Mouse (Mus musculus) spleen, postnatal 14 days (tissue): ENCODE measurements at regions not wholly inside any gene's neighbourhood (a gene's known extent, or its start where the extent isn't known, plus 50 kb on each side); places are given as distances from the start of the nearest gene placed in this dataset.

Experiments used
- DNase-seq, 2 experiments: peaks; one replicate each; pipeline ENCODE4 v3.0.0; 2021 to 2022; ENCODE audit warnings: low spot score in 2 of 2

DNA sequence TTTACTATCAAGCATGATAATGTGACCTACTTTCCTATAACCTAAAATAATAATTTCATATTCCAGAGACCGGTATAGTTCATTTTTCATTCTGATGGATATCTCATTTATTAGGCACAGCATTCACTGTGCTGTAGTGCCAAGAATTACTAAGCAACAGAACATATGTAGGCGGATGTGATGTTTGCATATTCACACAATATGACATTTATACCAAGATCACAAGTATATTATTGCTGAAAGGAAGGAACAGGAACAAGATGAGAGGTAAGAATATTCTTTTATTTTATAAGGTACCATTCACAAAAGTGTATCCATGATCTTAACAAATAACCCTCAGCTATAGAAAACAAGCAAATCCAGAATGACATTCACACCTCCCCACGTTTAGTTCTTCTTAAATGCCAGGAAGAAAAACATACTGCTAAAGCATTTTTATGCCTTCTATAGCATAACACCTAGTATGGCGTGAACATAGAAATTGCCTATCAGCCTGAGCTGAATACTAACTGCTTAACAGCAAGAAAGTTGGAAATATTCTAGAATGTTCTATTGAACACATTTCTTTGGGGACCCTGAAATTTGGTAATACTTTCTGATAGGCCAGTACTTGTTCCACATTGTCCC, 1062.8 kb upstream of the Acvr2a start:
- no peak for DNase-seq

DNA sequence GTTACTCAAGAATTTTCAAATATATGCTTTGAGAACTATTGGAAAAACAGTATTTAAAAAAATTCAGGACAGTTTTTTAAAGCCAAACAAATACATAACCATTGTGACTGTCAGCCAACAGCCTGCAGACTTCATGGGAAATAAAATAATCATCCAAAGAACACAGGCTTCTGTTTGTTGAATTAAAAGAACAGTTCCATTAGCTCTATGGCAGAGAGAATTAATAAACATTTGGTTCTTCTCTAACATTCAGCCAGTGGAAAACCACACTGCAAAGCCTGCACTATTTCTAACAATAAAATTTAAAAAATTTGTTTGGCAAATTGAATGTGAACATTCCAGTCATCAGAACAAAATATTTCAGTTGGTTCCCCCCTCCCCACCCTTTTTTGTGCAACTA, 1058.2 kb upstream of the Acvr2a start:
- DNase-seq: no peak

DNA sequence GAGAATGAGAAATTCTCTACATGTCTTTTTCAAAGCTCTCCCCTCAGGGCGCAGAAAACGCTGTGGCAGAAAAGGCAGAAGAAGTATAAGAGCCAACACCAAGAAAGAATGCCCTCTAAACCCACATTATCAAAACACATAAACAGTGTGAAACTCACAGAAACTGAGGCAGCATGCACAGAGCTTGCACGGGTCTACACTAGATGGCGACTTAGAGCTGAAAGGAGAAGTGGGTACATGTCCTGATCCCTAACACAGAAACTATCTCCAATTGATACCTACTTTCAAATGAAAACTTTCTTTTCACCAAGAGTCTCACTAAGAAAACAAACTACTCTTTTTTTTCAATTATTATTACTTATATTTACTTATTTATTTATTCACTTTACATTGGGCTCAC, 1057.7 kb upstream of the Acvr2a start:
- DNase-seq: no peak

DNA sequence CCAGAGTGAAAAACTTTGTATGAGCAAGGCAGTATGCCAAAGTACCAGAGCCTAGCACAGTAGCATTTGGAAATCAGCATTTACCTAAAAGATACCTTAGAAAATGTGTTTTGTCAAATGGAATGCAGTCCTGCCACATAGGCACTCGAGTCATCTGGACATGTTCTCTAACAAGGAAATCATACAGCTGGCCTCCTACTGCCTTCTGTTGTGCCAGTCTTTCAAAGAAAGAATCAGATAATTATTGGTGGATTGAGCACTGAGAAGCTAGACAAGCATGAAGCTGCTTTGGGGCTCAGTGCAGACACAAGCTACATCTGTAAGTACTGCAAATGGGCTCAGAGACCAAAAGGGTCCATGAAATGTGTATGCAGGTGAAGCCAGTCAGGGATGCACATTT, 1038.1 kb upstream of the Acvr2a start:
- DNase-seq: no peak

DNA sequence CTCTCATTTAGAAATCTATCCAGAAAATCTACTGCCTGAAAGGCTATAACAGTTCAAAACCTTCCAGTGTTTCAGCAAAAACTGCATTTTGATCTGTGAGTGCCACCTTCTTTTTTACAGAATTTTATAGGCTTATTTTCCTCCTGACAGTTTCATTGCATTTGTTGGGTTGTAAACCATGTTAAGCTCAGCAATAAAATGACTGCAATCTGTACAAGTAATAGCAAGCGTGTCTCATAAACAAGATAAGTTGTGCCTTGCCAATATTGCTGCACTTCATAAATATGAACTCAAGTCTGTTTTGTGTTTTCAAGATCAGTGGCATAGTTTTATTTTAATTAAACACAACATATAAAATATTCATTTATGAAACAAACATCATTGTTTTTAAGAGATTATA, 1036.9 kb upstream of the Acvr2a start:
- DNase-seq: no peak

DNA sequence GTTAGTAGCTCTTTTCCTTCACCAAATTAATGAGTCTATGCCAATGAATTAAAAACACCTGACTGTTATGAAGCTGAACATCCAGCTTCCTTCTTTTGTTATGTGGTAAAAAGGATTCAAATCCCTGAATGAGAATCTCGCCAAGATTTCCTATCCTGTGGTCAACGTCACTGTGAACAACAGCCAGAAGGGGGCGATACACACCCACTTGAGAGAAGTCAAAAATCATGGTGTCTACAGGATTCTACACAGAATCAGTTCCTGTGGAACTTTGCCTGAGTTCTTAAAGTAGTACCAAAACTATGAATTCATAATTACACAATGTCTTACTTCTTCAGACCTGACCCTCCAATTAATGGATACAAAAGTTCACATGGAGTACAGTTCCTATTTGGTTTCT, 1028.1 kb upstream of the Acvr2a start:
- DNase-seq: peak in 1 of 2 experiments; percentile 7

DNA sequence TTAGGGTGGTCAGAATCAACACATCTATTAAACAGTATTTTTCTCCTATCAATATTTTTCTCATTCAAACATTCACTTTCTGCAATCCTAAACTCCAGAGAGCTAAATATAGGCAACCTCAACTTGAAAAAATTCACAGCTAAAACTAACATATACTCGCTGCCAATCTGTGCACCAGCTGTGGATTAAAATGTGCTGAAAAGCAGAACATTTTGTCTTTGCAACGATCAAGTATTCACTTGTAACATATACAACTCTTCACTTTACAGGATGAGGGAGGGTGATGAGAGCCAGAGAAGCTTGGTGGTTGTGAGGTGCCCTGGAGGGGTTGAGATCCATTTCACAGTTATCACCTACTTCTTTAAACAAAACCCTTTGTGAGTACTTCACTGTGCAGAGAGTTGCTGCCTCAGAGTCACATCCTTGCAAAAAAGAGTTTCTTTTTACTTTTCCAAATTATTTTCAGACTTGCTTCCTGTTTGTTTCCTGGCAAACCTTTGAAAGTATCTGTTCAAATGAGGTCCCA, 991.1 kb upstream of the Acvr2a start:
- no peak for DNase-seq

DNA sequence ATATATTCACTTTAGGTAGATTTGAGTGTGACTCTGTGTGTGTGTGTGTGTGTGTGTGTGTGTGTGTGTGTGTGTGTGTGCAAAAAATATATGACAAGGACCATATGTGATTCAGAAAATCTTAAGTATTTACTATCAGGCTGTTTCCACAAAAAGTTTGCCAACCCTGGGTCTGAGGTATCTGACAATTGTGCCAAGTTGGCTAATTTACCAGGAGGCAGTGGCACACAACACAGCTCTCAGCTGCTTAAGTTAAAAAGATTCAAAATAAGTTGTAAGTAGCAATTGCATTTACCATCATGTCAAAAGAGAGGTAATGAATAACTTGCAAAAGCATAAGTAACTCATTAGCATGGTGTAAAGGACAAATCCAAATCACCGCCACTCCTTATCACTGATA, 981.4 kb upstream of the Acvr2a start:
- DNase-seq: no peak

DNA sequence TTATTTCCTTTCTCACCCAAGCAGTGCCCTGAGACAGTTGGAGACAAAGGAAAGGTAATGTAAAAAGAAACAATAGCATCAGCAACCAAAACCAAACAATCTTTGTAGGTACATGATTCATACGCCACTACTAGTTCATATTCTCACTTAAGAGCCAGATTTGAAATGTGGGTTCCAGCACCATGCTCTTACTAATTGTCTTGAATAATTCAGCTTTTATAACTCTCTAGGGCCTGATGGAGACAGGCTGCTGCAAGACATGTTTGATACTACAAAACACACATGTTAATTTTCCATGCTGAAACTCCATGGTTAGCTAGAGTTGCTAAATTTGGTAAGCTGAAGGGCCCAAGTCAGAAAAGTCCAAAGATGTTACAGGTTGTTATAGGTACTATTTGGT, 980.4 kb upstream of the Acvr2a start:
- DNase-seq: no peak

DNA sequence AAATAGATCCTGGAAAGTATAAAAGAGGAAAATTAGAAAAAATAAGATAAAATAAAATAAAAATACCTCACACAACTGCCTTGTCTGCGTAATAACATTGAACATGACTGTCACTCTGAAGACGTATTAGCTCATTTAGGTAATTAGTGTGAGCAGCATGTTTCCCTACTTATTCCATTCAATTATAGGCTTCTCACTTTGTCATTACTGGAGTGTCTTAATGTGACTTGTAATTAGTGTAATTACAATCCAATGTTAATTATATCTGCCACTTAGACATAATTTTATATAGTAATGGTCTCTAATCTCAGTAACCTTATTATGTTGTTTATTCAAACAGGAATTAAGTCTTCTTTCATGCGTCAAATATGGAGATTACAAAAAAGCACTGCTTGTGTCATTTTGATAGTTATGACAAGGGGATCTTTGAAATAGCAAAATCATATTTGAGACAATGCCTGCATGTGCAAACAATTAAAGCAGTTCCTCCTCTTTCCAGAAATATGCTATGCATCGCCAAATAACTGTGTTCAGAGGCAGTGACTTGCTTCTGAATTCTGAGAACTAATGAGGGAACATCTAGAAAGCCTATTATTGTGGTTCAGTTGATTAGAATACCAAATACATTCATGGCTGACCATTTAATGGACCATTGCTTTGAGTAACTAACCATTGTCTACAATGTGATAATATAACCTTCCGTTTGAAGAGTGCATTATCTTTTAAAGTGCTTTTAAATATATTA, 979.7 kb upstream of the Acvr2a start:
- no peak for DNase-seq

DNA sequence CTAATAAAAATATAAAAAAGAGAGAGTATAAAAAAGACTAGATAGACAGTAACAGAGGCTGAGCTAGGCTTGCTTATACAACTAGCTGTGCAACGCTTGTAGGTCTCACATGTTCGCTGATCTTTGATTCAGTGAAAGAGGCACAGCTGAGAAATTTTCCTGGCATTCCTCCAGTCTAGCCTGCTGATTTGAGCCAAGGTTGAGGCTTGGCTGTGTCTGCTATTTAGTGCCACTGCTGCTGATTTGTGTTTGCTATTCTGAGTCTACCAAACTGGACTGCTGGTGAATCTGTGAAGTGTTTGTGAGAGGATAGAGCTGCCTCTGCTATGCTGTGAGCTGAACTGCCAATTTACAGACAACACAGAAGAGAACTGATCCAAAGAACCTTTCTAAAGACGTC, 956.7 kb upstream of the Acvr2a start:
- no peak for DNase-seq

DNA sequence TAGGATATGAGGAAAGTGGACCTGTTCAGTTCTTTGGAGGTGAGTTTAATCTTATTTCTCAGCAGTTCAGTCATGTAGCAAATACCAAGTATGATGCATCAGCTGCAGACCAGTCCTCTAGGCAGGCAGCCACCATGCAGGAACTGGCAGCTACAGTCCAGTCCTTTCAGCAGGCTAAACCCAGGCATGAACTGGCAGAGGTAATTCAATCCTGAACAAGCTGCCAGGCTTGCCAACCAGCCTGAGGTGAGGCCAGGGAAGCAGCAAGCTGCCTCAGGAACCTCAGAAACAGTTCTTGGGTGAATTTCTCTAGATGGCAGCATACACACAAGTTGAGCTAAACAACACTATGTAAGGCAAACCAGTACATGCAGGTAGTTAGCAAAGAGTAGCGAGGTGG, 951.5 kb upstream of the Acvr2a start:
- no peak for DNase-seq

DNA sequence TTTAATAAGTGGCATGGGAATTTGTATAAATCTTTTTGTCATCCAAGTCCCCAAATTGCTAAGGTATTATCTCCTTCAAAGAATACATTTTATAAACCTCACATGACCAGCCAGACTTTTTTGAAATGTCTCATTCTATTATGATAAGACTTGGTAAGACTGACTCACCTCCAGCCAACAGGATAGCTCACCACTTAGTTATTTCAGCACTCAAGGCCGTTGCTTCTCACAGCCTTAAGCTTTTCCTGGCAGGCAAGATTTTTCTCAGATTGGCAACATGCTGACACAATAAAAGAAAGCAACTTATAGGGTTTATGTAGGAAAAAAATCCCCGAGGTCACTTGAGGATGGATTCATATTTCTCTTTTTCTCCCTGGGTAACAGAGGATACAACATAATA, 935.9 kb upstream of the Acvr2a start:
- no peak for DNase-seq

DNA sequence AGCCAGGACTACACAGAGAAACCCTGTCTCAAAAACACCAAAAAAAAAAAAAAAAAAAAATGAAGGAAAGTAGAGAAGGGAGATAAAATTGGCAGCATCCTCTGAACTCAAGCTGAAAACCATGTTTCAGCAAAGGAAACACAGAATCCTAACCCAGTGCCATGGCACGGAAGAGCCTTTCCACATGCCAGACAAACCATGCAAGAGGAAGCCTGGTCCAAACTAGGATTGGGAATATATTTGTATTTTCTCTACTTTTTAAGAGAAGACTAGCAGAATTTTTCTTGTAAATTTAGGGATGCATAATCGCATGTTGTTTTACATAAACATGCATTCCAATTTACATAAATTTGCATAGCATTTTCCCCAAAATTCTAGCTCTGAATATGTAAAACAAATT, 934.8 kb upstream of the Acvr2a start:
- no peak for DNase-seq

DNA sequence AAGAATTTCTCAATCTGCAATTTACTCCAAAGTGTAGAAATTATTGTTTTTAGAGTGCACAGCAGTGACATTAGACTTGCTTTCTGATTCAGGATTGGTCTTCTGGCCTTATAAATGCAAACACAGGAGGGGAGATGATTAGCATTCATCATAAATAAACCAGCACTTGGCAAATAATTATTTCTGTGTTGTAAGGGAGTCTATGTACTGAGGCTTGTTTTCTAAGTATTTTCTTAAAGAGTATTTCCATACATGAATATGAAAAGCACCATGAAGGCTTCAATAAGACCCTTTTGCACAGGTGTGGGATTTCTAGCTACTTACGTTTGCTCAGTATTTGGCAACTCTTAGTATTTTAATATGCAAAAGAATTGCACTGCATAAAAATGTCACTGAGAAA, 934.1 kb upstream of the Acvr2a start:
- no peak for DNase-seq

DNA sequence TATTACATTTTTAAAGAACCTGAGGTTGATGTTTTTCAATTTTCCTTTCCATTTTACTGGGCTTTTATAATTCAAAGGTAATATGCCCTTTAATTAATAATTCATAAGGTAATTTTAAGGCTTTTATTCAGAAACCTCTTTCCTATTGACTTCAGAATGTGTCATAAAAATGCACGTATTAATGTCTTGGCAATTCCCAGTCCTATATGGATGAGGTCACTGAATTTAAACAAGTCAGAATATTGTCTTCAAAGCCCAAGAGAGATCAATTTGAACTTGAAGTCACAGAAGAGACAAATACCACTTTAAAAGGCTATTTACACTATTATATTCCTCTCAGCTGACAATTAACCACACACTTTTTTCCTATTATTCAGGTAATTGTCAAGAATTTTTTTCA, 925.7 kb upstream of the Acvr2a start:
- DNase-seq: no peak

DNA sequence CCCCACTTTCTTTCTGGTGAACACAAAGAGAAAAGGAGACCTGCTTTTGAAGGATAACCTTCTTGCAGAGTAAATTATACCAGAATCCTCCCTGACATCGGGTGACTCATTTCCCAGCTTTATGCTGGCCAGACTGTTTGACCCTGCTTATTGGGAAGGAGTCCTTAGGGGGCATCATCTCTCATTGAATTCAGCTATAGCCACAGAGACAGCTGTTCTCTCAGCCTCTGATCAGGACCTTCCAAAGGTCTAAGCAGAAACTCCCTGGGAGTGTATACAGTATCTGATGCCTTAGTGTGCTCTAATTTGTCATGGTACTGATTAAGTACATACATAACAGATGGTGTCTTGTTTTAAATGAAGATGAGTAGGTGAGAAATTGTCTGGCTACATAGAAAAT, 922.5 kb upstream of the Acvr2a start:
- no peak for DNase-seq

DNA sequence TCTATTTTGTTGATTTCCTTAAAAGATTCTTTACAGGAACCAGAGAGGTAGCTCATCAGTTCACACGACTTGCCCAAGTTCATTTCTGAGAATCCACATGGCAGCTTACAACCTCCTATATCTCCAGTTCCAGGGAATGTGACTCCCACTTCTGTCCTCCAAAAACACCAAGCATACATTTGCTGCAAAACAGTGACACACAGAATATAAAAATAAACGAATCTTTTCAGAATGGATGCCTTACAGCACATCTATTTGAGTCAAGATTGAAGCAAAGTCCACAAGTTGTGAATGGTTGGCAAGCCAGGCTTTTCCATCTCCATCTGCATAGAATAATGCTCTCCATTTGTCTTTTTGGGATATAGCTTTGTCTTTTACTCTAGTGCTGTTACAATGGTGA, 921.0 kb upstream of the Acvr2a start:
- DNase-seq: no peak

DNA sequence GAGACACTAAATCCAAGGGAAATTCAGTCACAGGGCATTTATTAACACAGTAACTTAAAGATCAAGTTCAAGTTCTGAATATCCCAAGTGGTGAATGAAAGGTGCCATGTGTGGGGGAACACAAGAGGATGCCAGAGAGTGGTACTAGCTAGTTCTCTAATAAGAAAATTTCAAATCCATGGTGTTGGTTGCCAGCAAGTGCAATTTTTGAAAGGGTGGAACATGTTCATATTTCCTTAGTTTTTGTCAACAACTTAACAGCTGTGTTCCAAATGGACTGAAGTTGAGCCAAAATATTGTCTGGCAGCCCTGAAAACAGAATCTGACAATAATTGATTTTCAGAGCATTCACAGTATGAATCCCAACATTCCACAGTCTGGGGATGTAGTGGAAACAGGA, 919.1 kb upstream of the Acvr2a start:
- DNase-seq: no peak

DNA sequence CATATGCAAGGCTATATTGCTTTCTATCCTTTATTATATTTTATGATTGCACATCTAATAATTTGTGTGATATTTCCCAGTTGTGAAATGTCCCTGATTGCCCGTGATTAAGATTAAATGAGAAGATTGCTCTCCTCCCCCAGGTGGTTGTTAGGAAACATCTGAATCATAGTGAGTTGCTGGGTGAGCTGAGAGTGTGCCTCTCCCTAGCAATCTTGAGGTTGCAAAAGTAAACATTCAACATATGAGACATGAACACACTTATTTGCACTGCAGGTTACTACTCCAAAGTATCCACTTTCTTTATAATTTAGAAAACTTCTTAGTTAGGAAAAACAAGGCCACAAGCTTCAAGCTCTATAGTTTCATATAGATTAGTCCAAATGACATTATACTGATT, 899.6 kb upstream of the Acvr2a start:
- no peak for DNase-seq

DNA sequence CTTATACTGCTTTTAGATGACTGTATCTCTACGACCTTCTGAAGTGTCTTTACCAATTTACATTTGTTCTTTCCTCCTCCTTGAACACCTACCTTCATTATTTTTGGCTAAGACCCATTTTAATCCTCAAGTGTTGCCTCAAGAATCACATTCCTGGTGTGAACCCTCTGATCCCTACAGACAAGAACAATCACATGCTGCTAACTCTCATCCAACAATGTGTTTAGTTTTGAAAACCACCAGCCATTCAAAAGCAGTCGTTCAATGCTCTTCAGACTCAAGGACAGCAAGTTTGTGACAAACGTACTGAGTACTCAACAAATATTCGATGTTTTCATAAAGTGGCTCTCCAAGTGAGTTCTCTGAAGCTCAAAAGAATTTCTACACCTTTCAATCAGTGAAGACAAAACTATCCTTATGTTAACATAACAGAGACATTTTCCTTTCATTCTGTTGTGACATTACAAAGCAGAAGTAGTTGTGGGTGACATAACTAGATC, 898.9 kb upstream of the Acvr2a start:
- DNase-seq: no peak

DNA sequence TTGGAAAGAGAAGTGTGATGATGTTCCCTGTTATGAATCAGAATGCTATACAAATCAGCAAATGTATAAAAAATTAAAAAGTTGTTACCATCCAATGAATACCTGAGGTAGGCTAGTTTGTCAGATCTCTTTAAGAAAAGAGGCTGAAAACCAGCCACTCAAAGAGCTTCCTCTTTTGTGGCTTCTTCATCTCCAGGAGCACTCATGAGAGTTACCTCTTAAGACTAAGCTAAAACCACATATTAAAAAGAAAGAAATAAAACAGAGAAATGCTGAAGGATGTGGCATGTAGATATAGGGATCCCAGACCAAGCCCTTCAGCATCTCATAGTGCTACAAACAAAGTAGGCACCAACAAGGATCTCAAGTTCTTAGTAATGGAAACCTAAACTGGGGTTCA, 890.9 kb upstream of the Acvr2a start:
- DNase-seq: no peak

DNA sequence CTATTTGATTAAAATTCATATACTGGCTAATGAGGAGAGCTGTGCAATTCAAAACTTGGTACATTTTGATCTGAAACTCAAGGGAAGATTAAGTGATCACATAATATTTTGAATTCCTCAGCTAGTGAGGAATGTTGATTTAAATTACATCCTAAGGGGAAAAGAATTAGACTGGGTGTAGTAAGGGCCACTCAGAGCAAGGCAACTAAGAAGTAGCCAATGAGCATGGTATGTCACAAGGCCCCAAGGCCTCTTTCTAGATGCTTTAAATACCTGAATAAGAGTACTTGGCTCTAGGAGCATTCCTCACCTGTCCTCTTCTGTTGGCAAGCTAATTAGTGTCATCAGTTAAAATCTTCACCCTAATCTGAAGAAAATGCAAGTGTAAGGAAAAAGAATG, 887.3 kb upstream of the Acvr2a start:
- DNase-seq: no peak

DNA sequence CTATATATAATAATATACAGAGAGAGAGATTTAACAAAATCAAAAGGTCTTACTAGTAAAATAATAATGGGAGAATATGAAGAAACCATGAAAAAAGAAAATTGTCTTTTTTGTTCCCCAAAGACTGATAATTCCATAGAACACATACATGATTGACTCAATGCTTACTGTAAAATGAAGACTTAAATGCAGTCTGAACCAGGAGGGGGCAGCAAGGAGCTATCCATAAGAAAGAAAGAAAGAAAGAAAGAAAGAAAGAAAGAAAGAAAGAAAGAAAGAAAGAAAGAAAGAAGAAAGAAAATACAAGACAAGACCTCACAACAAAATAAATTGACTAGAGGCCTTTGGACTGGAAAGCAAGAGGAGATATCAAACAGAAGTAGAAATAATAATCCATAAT, 868.8 kb upstream of the Acvr2a start:
- no peak for DNase-seq
